Mouse (Mus musculus): ENCODE data around the gene Zfyve27.

GRCm38 (mm10) chr19:42158246-42159017, 5.3 kb upstream of the Zfyve27 start:
- TF ChIP-seq CTCF (IDR thresholded peaks at IDR 0.05; ENCODE audit: borderline replicate concordance, extremely low read depth, insufficient read depth, insufficient read length) (no peak), POLR2A (IDR thresholded peaks at IDR 0.05; ENCODE audit: borderline replicate concordance, extremely low read depth, insufficient read depth, insufficient read length, poor library complexity, severe bottlenecking) (no peak)
